Mouse (Mus musculus) hindbrain, embryonic 15.5 days (tissue): ENCODE measurements at regions not wholly inside any gene's neighbourhood (a gene's known extent, or its start where the extent isn't known, plus 50 kb on each side); places are given as distances from the start of the nearest gene placed in this dataset.
A peak's percentile ranks its signal among the peaks of the same experiment; 100 is the strongest.

ENCODE experiments used
- ATAC-seq: fragments of 200-750 bp; cut with Nextera tagmentation; 2 replicates; pipeline ENCODE4 v1.8.0; 2017; ENCODE audit warnings: low read depth, moderate number of reproducible peaks, moderate TSS enrichment; ENCODE audit not compliant: low FRiP score
- H3K27ac ChIP-seq: fragments of 300-500 bp; sonication (generic); replicated peaks from 2 replicates; pipeline ENCODE4 v1.5.1; 2015; ENCODE audit warnings: mild to moderate bottlenecking, inconsistent platforms
- H3K27me3 ChIP-seq: fragments of 300-500 bp; sonication (generic); 2 replicates; pipeline ENCODE4 v1.6.1; 2015; ENCODE audit warnings: control low read depth, inconsistent platforms
- H3K36me3 ChIP-seq: fragments of 300-500 bp; sonication (generic); 2 replicates; pipeline ENCODE4 v1.6.1; 2015; ENCODE audit warnings: control low read depth, inconsistent platforms
- H3K4me1 ChIP-seq: fragments of 300-500 bp; sonication (generic); replicated peaks from 2 replicates; pipeline ENCODE4 v1.6.1; 2015; ENCODE audit warnings: control low read depth, inconsistent platforms
- H3K4me2 ChIP-seq: fragments of 300-500 bp; sonication (generic); 2 replicates; pipeline ENCODE4 v1.6.1; 2015; ENCODE audit warnings: moderate library complexity, mild to moderate bottlenecking, inconsistent platforms
- H3K4me3 ChIP-seq: fragments of 300-500 bp; sonication (generic); 2 replicates; pipeline ENCODE4 v1.5.1; 2015; ENCODE audit warnings: mild to moderate bottlenecking, inconsistent platforms
- H3K9ac ChIP-seq: fragments of 300-500 bp; sonication (generic); 2 replicates; pipeline ENCODE4 v1.6.1; 2015; ENCODE audit warnings: inconsistent platforms
- H3K9me3 ChIP-seq: fragments of 300-500 bp; sonication (generic); 2 replicates; pipeline ENCODE4 v1.6.1; 2016; ENCODE audit warnings: control low read depth, inconsistent platforms
- WGBS: fragments of 180-500 bp; shearing (Covaris S2); methylation state at CpG from one replicate; pipeline ENCODE4 v1.1.7; 2015; 5-methylcytosine and 5-hydroxymethylcytosine counted together

DNA sequence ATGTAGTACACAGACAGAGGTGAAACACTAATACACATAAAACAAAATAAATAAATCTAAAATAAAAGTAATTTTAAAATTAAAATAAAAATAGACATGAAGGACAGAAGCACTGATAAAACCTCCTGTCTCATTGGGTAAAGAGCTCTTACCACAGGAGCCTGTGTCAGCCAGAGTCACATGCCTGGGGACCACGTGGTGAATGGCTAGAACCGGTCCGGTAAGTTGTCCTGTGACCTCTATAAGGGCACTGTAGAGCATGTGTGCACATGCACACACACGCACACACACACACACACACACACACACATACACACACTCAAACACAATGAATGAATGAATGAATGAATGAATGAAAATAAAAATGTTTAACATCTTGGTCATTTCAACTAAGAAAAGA lies 89.8 kb upstream of the Slc45a1 start:
- WGBS = 94% methylated on average over 4 of the region's 4 CpGs
- Histone ChIP-seq H3K36me3 (no peaks in the 10 kb centered on the region), H3K4me1 (peaks cover 24% of the 10 kb centered on the region), H3K9ac (no peak overlapping the region), H3K4me2 (no peak overlapping the region), H3K27me3 (no peaks in the 10 kb centered on the region), H3K9me3 (no peaks in the 10 kb centered on the region), H3K27ac (no peak overlapping the region), H3K4me3 (no peak overlapping the region)
- no peak for ATAC-seq

DNA sequence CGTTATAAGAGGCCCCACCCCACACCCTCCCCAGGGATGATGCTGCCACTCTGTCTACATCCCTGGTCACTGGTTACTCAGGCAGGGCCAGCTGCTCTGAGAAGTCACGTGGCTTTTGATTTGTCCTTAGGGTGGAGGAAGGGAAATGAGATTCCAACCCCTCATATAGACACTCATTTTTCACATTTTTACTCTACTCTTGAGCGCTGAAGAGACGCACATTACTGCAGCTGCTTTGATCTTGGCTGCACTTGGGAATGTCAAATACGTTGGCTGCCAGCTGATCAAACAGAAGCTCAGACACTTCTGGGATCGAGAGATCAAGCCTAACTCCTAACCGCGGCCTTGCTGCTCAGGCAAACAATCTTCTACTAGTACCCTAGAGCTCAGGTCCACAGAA lies 88.2 kb upstream of the Slc45a1 start:
- peaks cover 12% of the 10 kb centered on the region; the same call in 1 of the 2 replicates for H3K4me1 ChIP-seq
- H3K4me3 ChIP-seq = no peak overlapping the region
- ATAC-seq = no peak
- H3K27me3 ChIP-seq = no peaks in the 10 kb centered on the region
- H3K27ac ChIP-seq = no peak overlapping the region
- H3K4me2 ChIP-seq = no peak overlapping the region
- no peak overlapping the region for H3K9ac ChIP-seq
- H3K9me3 ChIP-seq = no peaks in the 10 kb centered on the region
- 35% methylated on average over 8 of the region's 8 CpGs for WGBS
- H3K36me3 ChIP-seq = no peaks in the 10 kb centered on the region

- Histone ChIP-seq H3K36me3 (no peaks in the 10 kb centered on the region), H3K9me3 (no peaks in the 10 kb centered on the region), H3K4me1 (peaks cover 10% of the 10 kb centered on the region; the same call in 1 of the 2 replicates), H3K27ac (no peak overlapping the region), H3K4me2 (no peak overlapping the region), H3K4me3 (no peak overlapping the region), H3K9ac (no peak overlapping the region), H3K27me3 (no peaks in the 10 kb centered on the region)
- WGBS = 71% methylated on average over 9 of the region's 9 CpGs
- no peak for ATAC-seq
Measured at GRCm38 (mm10) chr4:150738736-150739135, 86.8 kb upstream of the Slc45a1 start.

GRCm38 (mm10) chr4:150730061-150730812 lies 78.3 kb upstream of the Slc45a1 start:
- Histone ChIP-seq H3K4me2 (no peak overlapping the region), H3K27me3 (no peaks in the 10 kb centered on the region), H3K4me3 (no peak overlapping the region), H3K4me1 (peaks cover 11% of the 10 kb centered on the region), H3K9ac (no peak overlapping the region), H3K27ac (peak overlapping the region; percentile 67), H3K36me3 (no peaks in the 10 kb centered on the region), H3K9me3 (no peaks in the 10 kb centered on the region)
- peak; percentile 65 for ATAC-seq
- 4% methylated on average over 11 of the region's 12 CpGs for WGBS

DNA sequence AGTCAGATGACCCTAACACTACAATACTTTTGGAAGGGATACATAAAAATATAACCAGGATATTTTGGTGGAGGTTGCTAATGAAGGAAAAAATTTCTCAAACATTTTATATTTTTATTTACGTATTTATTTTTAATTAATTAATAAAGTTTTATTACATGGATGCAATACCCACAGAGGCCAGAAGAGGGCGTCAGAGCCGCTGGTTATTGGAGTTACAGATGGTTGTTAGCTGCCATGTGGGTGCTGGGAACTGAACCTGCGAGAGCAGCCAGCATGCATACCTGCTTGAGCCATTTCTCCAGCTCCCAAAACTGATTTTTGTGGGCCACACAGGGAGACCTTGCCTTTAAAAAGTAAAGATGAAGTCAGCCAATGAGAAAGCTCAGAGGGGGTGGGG lies 74.6 kb upstream of the Slc45a1 start:
- Histone ChIP-seq H3K4me1 (peaks cover 19% of the 10 kb centered on the region), H3K4me3 (no peak overlapping the region), H3K36me3 (no peaks in the 10 kb centered on the region), H3K4me2 (no peak overlapping the region), H3K9me3 (no peaks in the 10 kb centered on the region), H3K27me3 (no peaks in the 10 kb centered on the region), H3K27ac (no peak overlapping the region), H3K9ac (no peak overlapping the region)
- no peak for ATAC-seq
- 60% methylated on average over 4 of the region's 4 CpGs for WGBS

DNA sequence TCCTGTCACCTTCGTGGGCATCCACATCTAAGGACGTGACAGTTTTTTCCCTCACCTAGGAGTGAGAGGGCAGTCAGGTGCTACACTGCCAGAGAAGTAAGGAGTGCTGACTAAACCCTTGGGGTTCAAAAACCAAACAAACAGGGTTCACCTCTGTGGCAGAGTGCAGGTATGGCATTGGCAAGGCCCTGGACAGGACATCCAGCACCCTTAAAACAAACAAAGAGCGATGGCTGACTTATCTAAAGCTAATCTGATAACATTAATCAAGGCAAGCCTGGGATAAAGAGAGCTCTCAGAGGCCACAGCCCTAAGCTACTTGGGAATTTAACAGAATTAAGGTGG lies 74.1 kb upstream of the Slc45a1 start:
- Histone ChIP-seq H3K9me3 (no peaks in the 10 kb centered on the region), H3K4me3 (no peak overlapping the region), H3K4me1 (peaks cover 20% of the 10 kb centered on the region), H3K4me2 (no peak overlapping the region), H3K27ac (no peak overlapping the region), H3K27me3 (no peaks in the 10 kb centered on the region), H3K36me3 (no peaks in the 10 kb centered on the region), H3K9ac (no peak overlapping the region)
- ATAC-seq = no peak
- WGBS = 90% methylated on average over 3 of the region's 3 CpGs

DNA sequence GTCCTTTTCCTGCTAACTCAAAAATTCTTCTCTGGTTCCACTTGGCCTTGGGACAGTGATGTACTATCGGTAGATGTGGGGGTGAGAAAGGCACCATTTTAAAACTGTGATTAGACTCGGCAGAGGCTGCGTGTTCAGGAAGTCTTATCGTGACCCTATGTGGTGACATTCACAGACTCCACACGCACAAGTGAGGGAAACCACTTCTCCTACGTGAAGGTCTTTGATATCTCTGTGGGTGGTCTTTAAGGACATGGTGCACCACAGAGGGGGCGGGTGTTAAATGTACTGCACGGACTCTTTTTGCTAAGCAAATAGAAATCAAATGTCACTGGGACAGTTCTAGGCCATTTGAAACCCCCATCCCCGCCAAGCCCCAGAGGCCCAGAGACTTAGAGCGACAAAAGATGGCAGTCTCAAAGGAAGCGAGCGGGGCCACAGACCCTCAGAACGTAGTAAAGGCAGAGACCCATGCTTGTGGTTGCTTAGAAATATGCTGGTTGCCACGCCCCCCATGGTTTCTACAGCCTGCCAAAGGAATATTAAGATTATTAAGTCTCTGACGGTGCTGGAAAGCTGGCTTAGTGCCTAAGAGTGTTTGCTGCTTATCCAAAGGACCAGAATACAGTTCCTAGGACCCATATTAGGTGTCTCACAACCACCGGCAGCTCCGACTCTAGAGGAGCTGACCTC lies 73.6 kb upstream of the Slc45a1 start:
- no peak overlapping the region for H3K9ac ChIP-seq
- no peaks in the 10 kb centered on the region for H3K27me3 ChIP-seq
- ATAC-seq = no peak
- no peak overlapping the region for H3K4me3 ChIP-seq
- peaks cover 17% of the 10 kb centered on the region for H3K4me1 ChIP-seq
- no peak overlapping the region for H3K27ac ChIP-seq
- H3K36me3 ChIP-seq = no peaks in the 10 kb centered on the region
- no peaks in the 10 kb centered on the region for H3K9me3 ChIP-seq
- WGBS = 69% methylated on average over 17 of the region's 17 CpGs
- H3K4me2 ChIP-seq = no peak overlapping the region

DNA sequence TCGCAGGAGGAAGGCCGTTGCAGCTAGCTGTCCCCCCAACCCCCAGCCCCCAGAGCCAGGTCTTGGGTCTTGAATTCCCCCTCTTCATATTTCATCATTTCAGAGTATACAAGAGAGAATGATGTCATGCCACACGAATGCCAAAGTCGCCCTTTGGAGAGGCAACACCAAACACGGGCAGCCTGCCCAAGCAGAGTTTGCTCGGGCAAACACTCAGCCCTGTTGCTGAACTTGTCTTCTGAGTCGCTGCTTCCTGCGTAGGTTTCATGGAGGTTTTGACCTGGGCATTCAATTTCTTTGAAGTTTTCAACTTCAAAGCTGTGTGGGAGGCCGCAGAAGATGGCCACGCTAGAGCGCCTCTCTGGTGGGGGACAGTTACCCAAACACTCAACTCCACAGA lies 72.8 kb upstream of the Slc45a1 start:
- Histone ChIP-seq H3K4me3 (no peak overlapping the region), H3K9ac (no peak overlapping the region), H3K36me3 (no peaks in the 10 kb centered on the region), H3K27me3 (no peaks in the 10 kb centered on the region), H3K4me1 (peaks cover 13% of the 10 kb centered on the region), H3K27ac (no peak overlapping the region), H3K9me3 (no peaks in the 10 kb centered on the region), H3K4me2 (no peak overlapping the region)
- 81% methylated on average over 11 of the region's 11 CpGs for WGBS
- no peak for ATAC-seq

- Histone ChIP-seq H3K9ac (no peak overlapping the region), H3K36me3 (no peaks in the 10 kb centered on the region), H3K4me3 (no peak overlapping the region), H3K27ac (peak overlapping the region; percentile 18; the same call in 1 of the 2 replicates), H3K4me1 (peaks cover 19% of the 10 kb centered on the region), H3K4me2 (0 out of 2 replicates have a peak overlapping the region, but pooled peaks have one; percentile 2), H3K27me3 (no peaks in the 10 kb centered on the region), H3K9me3 (no peaks in the 10 kb centered on the region)
- WGBS = 29% methylated on average over 12 of the region's 12 CpGs
- no peak for ATAC-seq
Measured at GRCm38 (mm10) chr4:150721619-150722283, 69.8 kb upstream of the Slc45a1 start.

DNA sequence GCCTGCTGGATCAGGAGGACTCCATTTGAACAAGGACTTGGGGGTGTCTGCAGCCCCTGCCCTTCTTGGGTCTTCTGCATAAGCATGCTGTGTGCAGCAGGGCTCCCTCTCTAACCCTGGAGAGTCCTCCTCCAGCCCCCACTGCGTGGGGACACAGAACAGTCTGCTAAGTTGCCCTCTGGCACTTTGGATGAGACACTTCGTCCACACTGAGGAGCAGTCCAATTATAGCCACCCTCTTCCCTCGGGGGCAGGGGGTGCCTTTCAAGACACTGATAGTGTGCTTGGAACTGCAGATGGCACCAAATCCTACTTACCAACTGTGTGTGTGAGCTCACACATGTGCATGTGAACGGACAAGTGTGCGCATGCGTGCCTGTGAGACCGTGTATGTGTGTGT lies 65.9 kb upstream of the Slc45a1 start:
- Histone ChIP-seq H3K9ac (no peak overlapping the region), H3K27ac (no peak overlapping the region), H3K4me3 (no peak overlapping the region), H3K4me2 (no peak overlapping the region), H3K9me3 (no peaks in the 10 kb centered on the region), H3K36me3 (no peaks in the 10 kb centered on the region), H3K27me3 (no peaks in the 10 kb centered on the region), H3K4me1 (peaks cover 22% of the 10 kb centered on the region)
- ATAC-seq = no peak
- 76% methylated on average over 7 of the region's 7 CpGs for whole genome bisulfite sequencing

DNA sequence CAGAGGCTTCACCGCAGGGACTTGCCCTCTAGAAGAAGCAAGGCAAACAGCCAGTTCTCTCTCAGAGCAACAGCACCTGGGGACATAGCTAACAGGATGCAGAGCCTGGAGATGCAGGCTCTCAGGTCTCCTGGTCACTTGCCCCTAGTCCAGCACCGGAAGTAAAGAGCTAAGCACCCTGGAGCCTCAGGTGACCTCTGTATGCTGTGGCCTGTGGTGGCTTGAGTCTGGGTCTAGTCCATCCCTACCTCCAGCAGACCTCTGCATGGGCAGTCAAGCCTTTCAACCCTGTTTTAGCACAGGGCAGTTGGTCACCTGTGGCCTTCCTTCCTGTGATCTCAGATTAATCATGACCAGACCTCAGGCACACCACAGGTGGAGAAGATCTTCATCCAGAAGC lies 63.1 kb upstream of the Slc45a1 start:
- H3K9me3 ChIP-seq = no peaks in the 10 kb centered on the region
- no peak overlapping the region for H3K4me3 ChIP-seq
- peaks cover 12% of the 10 kb centered on the region; the same call in 1 of the 2 replicates for H3K4me1 ChIP-seq
- H3K27me3 ChIP-seq = no peaks in the 10 kb centered on the region
- no peak for ATAC-seq
- 89% methylated on average over 2 of the region's 2 CpGs for WGBS
- no peak overlapping the region for H3K27ac ChIP-seq
- H3K4me2 ChIP-seq = no peak overlapping the region
- H3K9ac ChIP-seq = no peak overlapping the region
- H3K36me3 ChIP-seq = no peaks in the 10 kb centered on the region

GRCm38 (mm10) chr4:150713291-150713690 lies 61.3 kb upstream of the Slc45a1 start:
- WGBS = 52% methylated on average over 5 of the region's 5 CpGs
- no peak overlapping the region for H3K9ac ChIP-seq
- H3K36me3 ChIP-seq = no peaks in the 10 kb centered on the region
- H3K4me3 ChIP-seq = no peak overlapping the region
- H3K9me3 ChIP-seq = no peaks in the 10 kb centered on the region
- no peak for ATAC-seq
- peaks cover 18% of the 10 kb centered on the region for H3K4me1 ChIP-seq
- H3K27me3 ChIP-seq = no peaks in the 10 kb centered on the region
- H3K27ac ChIP-seq = no peak overlapping the region; the same call in 1 of the 2 replicates
- no peak overlapping the region for H3K4me2 ChIP-seq
